Mouse (Mus musculus) cortical plate, adult 2 months (tissue): Measurements from ENCODE around the gene Tvp23b. TPM values are rescaled to one million over a fixed set of nuclear protein-coding genes. Genes with fewer than 3 reads are reported as not detected.

Source experiments
- H3K27ac ChIP-seq: fragments of 200-500 bp; 2 replicates; pipeline ENCODE4 v1.5.1; 2012; ENCODE audit warnings: low read length, control low read depth, inconsistent platforms; ENCODE audit not compliant: insufficient read depth
- H3K4me1 ChIP-seq: fragments of 200-500 bp; 2 replicates; pipeline ENCODE4 v1.6.1; 2011; ENCODE audit warnings: low read length; ENCODE audit not compliant: control insufficient read depth, insufficient read depth
- H3K4me3 ChIP-seq: fragments of 200-500 bp; 2 replicates; pipeline ENCODE4 v1.5.1; 2011; ENCODE audit warnings: mild to moderate bottlenecking, low read length, control low read depth; ENCODE audit not compliant: insufficient read depth
- CTCF ChIP-seq: fragments of 200-500 bp; IDR thresholded peaks from 2 replicates; pipeline ENCODE4 v1.5.1; 2011; ENCODE audit warnings: mild to moderate bottlenecking, control low read depth, low read length; ENCODE audit not compliant: insufficient read depth; ENCODE audit errors: extremely low read depth
- POLR2A ChIP-seq: fragments of 200-500 bp; IDR thresholded peaks from 2 replicates; pipeline ENCODE4 v1.6.1; 2011; ENCODE audit warnings: mild to moderate bottlenecking, low read length, control low read depth; ENCODE audit not compliant: insufficient read depth; ENCODE audit errors: extremely low read depth
- polyA plus RNA-seq: library from polyadenylated mRNA; depleted of rRNA; stranded (reverse); fragments of >200 nt; gene quantifications from 2 replicates; pipeline ENCODE4 v1.2.3, GENCODE M21; 2012

The Tvp23b gene
- polyA plus RNA-seq, 1 experiment, result 32.8 TPM

DNA sequence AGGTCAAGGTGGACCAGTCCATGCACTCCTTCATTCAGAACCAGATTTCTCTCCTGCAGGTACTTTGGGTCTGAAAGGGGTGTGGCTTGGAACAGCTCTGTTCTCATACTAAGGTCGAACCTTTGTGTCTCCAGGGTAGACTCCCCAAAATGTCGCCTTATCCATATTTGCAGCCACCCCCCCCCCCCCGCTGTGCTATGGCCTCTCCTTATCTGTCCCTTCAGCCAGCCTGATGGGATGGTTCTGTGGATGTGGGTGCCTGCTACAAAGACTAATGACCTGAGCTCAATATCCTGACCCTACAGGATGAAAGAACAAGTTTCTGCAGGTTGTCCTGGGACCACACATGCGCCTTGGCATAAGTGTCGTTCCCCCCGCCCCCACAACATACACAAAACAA is 25.9 kb upstream of the Tvp23b start:
- TF ChIP-seq CTCF (no peak), POLR2A (no peak)
- H3K4me1 ChIP-seq, result no peaks in the 10 kb centered on the region
- H3K27ac ChIP-seq, result no peak overlapping the region
- H3K4me3 ChIP-seq, result no peak overlapping the region

DNA sequence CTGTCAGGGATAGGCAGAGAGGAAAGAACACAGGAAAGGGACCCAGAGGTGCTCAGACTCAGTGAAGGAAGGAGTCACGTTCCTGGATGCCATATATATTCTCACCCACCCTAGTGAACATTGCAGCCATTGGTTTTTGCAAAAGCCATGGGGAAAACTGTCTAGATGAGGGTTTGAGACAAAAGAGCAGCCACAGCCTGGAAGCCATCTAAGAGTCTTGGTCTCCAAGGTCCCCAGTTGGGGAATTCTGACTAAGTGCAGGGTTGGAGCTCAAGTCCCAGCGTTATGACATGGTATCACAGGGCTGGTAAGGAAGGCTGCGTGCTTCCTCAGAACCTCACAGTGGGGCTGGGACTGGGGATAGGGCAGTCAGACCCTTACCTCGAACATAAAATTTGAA is 13.7 kb upstream of the Tvp23b start:
- Histone ChIP-seq H3K4me3 (no peak overlapping the region), H3K27ac (no peak overlapping the region), H3K4me1 (no peaks in the 10 kb centered on the region)
- TF ChIP-seq POLR2A, result no peak
- no peak for TF ChIP-seq CTCF

DNA sequence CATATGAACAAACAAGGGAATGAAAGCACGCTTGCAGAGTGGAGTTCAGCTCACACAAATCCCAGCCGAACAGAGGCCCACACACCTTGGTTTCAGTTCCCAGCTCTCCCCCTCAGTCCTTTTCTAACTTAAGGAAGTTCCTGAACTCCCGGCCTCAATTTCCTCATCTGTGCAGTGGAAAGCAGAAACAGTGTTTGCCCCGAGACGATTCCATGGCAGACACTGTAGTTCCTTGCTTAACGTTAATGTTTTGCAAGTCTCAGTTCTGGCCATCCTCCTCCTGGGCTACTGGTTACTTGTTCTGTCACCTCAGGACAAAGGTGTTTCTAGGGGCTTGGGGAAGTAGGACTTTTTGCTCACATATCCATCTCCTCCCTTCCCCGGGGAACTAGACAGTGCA is 12.6 kb upstream of the Tvp23b start:
- no peaks in the 10 kb centered on the region for H3K4me1 ChIP-seq
- H3K4me3 ChIP-seq, result no peak overlapping the region
- H3K27ac ChIP-seq, result no peak overlapping the region
- no peak for TF ChIP-seq POLR2A
- no peak for TF ChIP-seq CTCF

DNA sequence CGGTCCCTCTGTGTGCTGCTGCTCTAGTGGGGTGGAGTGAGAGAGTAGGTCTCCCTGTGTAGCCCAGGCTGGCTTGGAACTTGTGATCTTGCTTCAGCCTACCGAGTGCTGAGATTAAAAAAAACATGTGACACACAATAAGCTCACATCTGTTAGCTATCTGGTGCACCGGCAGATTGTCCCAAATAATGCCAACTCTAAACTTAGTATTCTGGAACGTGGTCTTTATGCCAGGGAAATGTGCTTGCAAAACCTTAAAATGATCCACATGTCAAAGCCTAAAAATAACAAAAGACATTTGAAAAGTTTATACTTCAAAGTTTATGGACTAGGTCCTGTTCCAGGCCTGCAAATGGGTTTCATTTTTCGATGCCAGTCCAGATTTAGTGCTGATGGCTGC is 10.1 kb upstream of the Tvp23b start:
- Histone ChIP-seq H3K4me1 (no peaks in the 10 kb centered on the region), H3K27ac (no peak overlapping the region), H3K4me3 (no peak overlapping the region)
- TF ChIP-seq POLR2A (no peak), CTCF (no peak)

DNA sequence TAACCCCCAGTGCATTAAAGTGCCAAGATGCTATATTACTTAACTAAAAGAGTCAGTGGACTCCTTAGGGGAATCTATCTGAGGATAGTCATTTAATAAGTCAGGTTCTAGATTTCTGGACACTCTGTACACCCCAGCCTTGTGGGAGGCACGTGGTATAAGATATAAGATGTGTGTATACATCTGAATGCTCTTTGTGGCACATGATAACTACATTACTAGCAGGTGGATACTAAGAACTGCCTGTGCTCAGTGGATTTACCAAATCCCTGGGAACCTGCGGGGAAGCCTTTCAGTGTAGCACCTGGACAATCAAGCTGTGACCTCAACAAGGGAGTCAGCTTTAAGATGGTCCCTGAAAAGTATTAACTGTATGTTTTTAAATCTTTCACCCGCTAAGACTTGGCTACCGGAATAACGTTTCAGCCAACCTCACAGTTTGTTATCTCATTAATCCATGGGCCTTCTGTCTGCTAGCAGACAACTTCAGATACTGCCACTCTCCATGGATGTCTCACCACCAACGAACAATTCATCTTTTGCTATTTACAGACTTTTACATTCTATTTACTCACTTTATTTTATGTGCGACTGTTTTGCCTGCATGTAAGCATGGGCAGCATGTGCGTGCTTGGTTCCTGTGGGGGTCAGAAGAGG is 9.4 kb upstream of the Tvp23b start:
- no peak overlapping the region for H3K4me3 ChIP-seq
- H3K27ac ChIP-seq, result no peak overlapping the region
- TF ChIP-seq CTCF, result no peak
- no peaks in the 10 kb centered on the region for H3K4me1 ChIP-seq

DNA sequence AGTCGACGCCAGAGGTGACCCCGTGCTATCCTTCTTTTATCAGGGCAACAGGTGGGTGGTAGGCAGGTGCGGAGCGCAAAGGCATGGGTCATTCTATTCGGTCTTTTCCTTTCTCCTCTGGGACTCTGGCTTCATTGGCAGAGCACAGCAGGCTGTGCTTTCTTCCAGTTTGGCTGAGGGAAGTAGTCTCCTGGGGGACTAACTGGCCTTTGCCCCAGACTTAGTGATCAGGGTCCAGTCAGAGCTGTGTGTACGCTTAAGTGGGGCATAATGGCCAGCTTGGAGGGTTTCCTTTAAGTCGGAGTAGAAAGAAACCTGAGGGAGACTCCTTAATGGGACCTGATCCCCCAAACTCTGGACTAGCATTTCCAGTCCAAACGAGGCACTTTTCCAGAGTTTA is 5.8 kb upstream of the Tvp23b start:
- H3K4me1 ChIP-seq, result no peaks in the 10 kb centered on the region
- TF ChIP-seq CTCF, result no peak
- TF ChIP-seq POLR2A, result no peak
- no peak overlapping the region for H3K27ac ChIP-seq
- H3K4me3 ChIP-seq, result no peak overlapping the region

DNA sequence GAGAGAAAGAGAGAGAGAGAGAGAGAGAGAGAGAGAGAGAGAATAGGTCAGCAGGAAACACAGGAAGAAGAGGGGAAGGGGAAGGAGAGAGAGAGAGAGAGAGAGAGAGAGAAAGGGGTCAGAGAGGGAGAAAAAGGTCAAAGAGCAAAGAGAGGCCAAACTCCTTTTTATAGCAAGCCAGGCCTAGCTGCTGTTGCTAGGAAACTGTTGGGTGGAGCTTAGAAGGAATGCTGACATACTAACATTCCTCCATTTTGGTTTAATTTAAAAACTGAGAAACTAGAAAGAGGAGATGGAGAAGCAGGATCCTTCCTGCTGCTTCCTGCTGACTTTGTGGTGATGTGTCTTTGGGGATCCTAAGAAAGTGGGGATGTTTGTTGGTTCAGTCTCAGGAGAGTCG is 3.6 kb upstream of the Tvp23b start:
- TF ChIP-seq POLR2A, result no peak
- no peak for TF ChIP-seq CTCF
- Histone ChIP-seq H3K4me1 (no peaks in the 10 kb centered on the region), H3K27ac (no peak overlapping the region), H3K4me3 (no peak overlapping the region)

DNA sequence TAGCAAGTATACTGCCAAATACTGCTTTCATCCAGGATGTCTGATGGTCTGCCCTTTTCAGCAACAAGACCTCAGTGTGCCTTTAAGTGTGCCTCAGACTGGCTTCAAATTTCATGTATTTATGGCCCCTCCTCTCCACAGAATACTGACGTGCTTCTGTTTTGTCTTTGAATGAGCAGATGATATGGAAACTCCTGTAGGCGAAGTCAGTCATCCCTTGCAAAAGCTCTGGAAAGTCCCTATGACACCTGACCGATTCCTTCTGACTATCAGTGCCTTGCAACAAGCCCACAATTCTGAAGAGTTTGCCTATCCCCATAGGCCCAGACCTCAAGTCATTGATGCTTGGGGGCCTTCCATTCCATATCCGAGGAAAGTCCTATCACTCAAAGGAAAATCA is 2.8 kb upstream of the Tvp23b start:
- Histone ChIP-seq H3K4me3 (no peak overlapping the region), H3K4me1 (no peaks in the 10 kb centered on the region), H3K27ac (no peak overlapping the region)
- TF ChIP-seq POLR2A (no peak), CTCF (no peak)

DNA sequence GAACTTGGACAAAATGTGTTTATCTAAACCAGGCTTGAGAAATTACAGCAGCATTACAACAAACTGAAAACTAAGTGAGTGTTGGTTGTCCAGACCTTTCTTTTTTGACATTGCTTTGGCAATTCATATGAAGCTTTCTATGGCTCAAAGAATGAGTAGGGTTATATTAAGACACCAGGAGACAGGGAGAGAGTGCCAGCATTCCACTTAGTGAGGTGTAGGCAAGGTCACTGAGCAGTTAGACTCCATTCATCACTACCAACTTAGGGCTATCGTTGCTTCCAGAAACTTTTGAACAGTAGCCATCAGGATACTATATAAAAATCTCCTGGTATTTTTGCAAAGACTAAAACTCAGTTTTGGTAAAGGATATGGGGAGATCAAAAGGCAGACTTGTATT is 1.9 kb upstream of the Tvp23b start:
- TF ChIP-seq CTCF (no peak), POLR2A (no peak)
- no peak overlapping the region for H3K27ac ChIP-seq
- no peaks in the 10 kb centered on the region for H3K4me1 ChIP-seq
- H3K4me3 ChIP-seq, result no peak overlapping the region

DNA sequence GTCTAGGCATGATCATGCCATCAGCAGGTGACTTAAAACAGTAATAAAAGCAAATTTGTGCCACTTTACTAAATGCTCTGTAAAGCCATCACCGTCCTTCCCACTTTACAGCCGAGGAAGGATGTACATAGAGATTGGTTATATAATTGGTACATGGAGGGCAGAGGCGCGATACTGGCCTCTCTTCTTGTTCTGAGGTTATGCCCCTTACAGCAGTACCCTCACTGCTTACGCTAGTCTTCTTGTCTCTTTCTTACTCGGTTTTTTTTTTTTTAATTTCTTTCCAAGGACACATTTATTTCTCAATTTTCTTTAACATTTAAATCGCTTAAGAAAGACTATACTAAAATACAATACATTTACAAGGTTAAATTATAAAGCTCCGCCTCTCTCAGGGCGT is 527 bp upstream of the Tvp23b start:
- TF ChIP-seq POLR2A (no peak), CTCF (no peak)
- Histone ChIP-seq H3K4me1 (0 out of 2 replicates have a peak, but pooled peaks cover 2% of the 10 kb centered on the region), H3K4me3 (peak overlapping the region; percentile 97), H3K27ac (no peak overlapping the region)

DNA sequence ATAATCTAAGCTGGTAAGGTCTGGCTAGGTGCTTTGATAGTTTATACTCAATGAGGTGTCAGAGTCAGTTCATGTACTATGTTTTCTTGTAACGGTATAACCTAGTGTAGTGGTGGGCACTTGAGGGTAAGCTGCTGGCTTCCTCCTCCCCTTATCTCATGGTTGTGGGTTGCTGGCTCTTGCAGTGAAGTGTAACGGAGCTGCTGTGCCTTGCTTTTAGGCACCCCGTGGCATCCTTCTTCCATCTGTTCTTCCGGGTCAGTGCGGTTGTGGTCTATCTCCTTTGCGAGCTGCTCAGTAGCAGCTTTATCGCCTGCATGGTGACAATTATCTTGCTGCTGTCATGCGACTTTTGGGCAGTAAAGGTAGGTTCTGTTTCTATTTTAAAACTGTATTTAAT is 4.2 kb downstream of the Tvp23b start:
- Histone ChIP-seq H3K4me3 (no peak overlapping the region), H3K4me1 (0 out of 2 replicates have a peak, but pooled peaks cover 2% of the 10 kb centered on the region), H3K27ac (no peak overlapping the region)
- TF ChIP-seq POLR2A, result no peak
- TF ChIP-seq CTCF, result no peak
